Mouse (Mus musculus) testis, postnatal 10 days (tissue): ENCODE measurements at regions not wholly inside any gene's neighbourhood (a gene's known extent, or its start where the extent isn't known, plus 50 kb on each side); places are given as distances from the start of the nearest gene placed in this dataset.

Source experiments
- DNase-seq: peaks from one replicate; pipeline ENCODE4 v3.0.0; 2021; ENCODE audit warnings: low spot score

DNA sequence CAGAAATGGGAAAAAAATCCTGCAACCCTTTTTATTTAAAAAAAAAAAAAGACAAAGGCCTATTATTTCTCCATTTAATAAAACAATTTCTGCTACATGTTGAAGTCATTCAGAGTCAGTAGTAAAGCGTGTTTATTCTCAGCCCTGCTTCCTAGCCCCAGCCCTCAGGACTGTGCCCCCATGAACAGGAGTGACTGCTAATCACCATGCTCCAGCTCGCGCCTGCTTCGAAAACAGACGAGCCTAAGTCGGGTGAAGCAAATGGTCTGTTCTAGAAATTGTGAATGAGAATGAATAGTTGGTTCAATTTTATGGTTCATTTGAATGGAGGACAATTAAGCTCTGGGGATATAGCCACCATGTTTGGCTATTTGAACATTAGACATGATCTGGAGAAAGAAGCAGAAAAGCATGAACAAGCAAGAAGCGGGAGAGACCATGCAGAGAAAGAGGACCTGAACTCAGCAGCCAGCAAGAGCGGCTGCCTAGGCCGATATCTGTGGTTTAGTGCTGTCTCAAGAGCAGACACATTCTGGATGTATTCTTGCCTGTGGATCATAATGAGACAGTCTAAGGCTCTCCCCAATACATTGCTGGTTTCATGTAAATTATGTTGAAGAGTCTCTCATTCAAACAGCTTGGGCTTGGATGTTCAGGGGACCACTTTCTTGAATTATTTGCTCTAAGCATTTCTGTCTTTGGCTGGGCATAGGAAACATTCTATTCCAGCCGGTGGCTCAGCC lies 146.1 kb upstream of the Kif2a start:
- DNase-seq, result no peak

DNA sequence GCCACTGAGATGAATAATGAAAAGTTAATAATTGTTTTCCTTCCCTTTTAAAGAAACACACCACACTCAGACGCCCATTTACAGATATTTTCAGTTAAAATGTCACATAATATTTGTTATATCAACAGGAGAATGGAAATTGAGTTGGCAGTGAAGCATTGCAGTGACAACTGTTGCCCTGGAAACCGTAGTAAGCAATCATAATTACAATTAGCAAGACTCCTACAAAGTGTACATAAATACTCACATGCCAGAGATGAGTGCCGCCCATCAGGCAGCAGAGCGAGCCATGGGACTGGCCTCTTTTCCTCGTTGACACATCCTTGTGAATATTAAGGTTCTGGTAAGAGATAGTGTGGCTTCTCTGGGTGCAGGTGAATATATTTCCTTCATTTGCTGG lies 129.6 kb upstream of the Kif2a start:
- DNase-seq, result no peak

DNA sequence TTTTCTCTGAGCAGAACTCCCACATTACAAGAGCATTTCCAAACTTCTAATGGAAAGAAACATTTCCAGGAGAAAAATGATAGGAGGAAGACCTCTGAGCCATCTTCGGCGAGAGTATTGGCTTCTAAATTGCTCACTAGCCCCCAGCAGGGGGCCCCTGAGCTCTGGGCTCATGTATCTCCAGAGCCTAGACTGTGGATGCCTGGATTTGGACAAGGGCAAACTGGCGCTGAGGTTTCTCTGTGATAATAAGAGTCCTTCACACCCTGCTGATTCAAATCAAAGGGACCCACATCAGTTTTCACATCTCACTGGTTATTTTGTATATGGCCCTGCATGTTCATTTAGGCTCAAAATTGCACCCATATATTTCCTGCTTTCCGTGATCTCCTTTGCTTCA lies 119.3 kb upstream of the Kif2a start:
- no peak for DNase-seq

DNA sequence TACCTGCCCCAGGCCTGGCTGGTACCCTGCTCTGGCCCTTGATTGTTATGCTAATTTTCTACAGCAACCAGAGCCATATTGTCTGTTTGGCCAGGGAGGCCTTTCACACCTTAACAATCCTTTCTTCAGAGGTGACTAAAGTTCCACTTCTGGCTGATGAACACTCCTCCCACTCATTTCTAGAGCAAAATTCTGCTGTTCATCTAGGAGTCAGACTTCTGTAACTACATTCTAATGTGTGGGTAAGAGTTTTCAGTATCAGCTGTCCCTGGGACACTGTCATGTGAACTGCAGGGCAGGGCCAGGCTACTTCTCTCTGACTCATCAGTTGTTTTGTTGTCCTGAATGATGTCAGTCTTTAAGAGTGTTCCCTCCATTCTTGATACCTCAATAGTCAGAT lies 112.2 kb upstream of the Kif2a start:
- DNase-seq, result no peak

DNA sequence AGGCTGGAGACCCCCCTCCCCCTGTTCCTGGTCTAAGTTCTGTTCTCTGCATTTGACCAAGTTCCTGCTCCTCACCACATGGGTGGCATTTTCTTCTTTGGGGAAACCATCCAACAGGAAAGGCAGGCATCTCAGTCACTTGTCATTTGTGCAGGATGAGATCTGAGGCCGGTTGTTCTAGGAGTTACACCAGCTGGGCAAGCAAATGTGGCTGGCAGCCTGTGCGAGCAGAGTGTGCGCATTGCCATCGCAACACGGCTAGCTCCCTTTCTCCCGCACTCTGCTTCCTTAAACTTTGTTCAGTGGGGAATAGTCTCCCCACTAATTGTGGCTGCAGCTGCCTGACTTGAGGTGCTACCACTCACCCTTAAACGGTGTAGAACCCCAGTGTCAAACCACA lies 104.7 kb upstream of the Kif2a start:
- DNase-seq, result no peak

DNA sequence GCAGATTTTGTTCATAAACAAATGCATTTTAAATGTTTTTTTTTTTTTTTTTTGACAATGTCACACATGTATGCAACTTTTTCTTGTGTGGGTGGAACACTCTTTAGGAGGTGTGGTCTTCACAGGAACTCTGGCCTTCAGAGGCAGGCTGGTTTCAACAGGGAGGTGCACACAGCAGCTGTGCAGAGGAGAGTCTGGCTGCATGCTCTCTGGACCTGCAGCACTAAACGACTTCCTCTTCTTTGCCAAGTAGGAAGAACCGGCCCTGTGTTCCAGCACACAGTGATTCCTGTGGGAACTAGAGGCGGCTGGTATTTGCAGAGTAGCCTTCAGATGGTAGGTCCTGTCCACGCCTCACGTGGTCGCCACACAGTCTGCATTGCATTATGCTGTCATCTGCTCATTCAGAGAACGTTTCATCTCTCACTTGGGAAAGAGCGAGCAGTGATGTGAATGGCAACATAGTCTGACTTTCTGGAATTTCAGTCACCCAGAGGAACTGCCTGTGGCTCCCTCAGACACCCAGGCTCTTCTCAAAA lies 102.3 kb upstream of the Kif2a start:
- DNase-seq, result no peak

DNA sequence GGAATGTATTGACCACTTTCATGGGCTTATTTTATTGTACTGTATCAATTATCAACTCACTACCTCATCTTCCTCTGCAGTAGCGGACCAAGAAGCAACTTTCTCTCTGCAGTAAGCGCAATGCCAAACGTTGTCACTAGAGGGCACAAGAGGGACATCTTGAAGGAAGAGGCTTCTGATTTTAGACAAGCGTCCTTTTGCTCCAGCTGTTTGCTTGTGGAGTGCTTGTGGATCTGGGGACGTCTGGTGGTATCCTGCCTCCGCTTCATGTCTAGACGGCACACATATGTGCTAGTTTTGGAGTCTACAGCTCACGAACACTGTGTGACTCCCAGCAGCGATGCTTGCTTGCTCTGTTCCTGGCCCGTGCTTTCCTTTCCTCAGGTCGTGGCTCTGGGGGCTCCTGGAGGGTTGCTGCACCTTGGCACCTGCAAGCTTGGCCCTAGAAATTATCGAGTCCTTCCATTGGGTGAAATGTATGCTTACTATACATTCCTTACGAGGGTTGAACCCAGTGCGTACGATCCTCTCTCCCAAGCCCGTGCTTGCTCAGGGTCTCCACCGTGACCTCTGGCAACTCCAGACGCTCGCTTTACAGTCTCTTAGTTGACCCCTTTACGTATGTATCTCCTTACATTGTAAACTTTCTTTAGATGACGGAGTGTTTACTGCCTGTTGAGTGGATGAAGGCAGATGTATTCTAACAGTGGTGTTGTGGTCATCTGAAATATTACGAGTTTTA lies 92.2 kb upstream of the Kif2a start:
- DNase-seq, result peak; percentile 90

DNA sequence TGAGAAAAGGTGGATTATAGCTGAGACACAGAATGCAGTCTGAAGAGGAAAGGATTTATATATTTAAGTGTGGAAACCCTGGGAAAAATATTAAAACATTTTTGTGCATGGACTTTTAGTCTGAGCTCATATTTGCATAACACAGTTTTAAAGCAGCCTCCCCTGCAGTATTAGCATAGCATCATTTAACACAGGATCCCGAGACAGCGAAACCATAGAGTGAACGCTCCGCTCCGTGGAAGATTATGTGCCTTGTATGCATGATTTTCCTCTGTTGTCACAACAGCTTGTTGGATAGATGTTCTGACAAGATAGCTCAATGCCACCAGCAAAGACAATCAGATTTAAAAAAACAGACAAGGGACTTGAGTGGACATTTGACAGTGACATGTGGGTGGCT lies 86.1 kb upstream of the Kif2a start:
- no peak for DNase-seq

DNA sequence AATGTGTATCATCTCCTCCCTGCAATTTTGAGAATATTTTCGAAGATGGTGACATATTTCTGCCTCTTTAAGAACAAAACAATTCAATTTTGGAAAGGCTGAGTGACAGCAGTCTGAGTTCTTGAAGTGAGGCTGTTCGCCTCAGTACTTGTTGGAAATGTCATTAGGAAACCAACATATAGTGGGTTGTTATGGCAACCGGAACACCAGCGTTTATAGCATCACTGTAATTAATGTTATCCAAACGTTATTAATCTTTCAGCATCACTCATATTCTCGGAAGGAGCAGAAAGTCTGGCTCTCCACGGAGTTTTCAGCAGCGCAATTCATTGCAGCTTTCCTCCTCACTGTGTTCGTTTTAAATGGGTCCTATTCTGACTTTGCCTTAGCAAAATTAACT lies 85.6 kb upstream of the Kif2a start:
- DNase-seq, result no peak

DNA sequence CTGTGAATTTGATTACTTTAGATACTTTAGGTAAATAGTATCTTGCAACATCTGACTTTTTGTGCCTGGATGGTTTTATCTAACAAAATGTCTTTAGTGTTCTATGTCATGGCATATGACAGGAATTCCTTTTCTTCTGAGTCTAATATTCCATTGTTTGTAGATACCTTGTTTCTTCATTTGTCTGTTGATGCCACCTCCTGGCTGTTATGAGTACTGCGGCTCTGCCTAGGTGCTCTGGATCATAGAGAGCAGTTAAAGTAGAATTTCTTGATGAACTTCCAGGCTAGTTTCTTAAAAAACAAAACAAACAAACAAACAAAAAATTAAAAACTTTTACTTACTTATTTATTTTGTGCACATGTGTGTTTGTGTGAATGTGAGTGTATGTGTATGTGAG lies 83.6 kb upstream of the Kif2a start:
- DNase-seq, result peak; percentile 66

DNA sequence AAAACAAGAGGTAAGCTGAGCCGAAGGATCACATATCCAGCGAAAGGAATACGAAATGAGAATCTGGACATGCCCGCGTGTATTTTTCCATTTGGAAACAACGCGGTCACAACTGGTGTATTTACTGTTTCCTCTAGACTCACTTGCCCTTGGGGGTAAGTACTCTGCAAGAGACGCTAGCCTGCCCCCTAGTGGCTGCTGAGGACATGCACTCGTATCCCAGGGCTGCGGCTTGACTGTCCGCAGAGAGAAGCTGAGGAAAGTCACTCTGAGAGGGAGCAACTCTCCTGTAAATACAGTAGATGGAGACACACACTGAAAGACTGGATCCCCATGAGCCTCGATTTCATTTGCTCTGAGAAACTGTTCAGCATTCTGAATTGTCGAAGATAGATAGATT lies 79.7 kb upstream of the Kif2a start:
- DNase-seq, result peak; percentile 92

DNA sequence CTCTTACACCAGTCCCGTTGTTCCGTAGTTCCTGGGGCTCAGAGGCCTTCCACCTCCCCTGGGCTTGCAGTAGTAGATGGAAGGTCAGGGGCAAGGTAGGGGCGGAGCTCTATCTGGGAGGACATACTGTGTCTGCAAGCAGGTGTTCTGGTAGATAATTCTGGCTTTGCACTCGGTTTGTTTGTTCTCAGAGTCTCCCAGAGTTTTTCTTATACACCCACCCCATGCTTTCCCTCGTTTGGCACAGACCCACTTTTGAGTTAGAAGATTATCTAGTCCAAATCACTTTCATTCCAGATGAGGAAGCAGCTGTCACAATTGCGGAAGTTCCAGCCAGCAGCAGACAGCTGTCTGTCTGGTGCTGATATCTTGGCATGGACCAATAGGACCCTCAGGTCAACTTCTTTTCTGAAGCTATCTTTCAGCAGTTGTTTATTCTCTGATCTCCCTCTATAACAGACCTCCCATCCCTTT lies 79.0 kb upstream of the Kif2a start:
- no peak for DNase-seq

DNA sequence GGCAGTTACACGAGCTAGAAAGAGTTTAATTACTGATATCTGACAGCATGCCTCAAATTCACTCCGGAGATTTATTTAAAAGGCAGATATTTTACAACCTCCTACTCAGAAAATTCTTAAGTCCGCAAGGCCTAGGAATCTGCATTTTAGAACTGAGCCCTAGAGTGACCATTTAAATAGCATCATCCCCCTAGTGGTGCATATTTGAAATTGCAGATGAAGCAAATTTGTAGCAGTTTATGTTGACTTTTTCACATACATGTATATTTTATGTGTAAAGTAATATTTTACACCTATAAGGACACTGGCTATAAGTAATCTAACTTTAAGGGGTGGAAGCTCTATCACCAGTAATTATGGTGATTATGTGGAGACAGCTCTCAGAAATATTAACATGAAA lies 78.2 kb upstream of the Kif2a start:
- DNase-seq, result no peak

DNA sequence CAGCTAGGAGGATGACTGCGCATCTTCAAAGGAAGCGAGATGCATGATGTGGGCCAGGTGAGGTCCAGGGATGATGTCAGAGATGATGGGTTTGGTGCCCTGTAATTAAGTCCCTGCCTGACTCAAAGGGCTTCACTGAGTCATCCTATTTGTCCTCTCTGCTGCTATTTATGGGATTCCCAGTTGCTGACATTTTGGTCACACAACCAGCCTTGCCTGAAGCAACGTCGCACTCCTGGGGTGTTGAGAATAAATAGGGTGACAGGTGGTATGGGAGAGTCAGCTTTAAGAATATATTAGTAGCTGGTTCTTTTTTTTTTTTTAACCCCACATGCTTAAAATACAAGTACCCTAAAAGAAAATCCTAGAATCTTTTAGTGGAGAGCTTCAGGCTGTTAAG lies 75.1 kb upstream of the Kif2a start:
- no peak for DNase-seq

DNA sequence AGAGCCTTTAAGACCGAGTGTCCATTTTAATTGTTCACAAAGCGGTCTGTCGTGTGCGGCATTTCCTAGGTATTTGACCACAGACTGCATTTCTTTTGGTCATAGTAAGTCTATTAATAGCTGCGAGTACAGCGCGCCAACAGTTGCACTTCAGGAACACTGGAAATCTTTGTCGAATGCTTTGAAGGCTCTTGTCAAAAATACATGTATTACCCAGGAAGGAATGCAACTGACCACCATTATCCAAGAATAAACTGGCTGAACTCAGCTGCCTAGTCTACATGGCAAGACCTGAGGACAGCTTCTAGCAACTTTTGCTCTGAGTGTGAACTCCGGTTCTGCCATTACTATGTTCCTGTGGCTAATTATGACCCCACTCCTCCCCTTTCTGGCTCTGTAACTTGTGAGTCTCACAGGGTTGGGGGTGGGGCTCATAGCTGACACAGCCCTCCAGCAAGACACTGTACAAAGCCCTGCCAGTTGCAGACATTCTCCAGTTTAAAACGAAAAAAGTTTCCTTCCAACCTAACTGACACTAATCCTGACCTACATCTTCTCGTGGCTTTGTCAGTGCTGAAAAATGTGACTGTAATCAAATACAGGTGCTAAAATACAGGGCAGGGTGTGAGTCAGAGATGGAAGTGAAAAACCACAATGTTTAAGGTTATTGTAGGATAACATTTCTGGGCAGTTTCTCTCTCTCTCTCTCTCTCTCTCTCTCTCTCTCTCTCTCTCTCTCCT lies 73.2 kb upstream of the Kif2a start:
- no peak for DNase-seq

DNA sequence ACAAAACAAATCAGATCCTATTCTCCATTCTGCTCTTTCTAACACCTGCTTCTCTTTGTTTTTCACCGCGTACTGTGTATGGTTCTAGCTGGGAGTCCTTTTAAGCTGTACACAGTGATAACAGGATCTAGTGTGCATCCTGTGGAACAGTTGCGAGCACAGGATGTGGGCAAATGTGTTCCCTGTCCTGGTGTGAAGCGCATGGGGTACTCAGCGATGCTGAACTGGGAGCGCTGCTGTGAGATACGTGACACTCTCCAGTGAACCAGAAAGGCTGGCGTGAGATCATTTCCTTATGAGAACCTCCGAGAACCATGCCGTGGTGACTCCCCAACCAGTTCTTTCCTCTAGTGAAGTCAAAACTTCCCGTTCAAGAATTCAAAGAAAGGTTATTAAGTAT lies 72.6 kb upstream of the Kif2a start:
- DNase-seq, result no peak

DNA sequence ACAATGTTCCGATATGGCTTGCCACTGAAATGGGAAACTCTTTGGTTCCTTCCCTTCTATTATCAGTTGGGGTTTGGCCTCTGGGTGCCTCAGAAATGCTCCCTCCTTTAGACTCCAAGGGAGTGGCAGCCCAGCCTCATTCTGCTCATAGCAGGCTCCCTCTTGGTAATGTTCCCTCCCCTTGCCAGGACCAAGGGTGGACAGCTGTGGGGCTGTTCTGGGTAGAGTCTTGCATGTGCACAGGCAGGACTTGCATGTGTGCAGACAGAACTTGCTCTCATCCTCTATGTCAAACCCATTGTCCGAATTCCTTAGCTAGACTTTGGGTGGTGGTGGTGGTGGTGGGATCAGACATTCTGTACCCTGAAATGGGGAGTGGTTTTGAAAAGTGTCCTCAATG lies 71.8 kb upstream of the Kif2a start:
- no peak for DNase-seq

DNA sequence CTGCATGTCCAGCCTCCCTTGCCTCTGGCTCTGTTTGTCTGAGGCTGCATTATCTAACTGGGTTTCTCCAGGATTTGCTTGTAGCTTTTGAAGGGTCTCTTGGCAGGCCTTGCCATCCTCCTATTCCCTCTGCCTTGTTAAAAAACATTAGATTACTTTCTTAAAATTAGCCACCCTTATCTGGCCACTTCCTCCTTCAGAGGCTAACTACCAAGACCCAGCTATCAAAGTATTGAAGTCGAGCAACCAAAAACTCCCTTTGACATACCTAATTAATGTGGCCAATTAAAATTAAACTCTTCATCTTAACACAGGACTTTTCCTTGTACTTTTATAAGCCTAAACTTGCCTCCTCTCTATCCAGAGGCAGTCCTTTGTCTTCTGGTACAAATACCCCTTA lies 66.3 kb upstream of the Kif2a start:
- no peak for DNase-seq

DNA sequence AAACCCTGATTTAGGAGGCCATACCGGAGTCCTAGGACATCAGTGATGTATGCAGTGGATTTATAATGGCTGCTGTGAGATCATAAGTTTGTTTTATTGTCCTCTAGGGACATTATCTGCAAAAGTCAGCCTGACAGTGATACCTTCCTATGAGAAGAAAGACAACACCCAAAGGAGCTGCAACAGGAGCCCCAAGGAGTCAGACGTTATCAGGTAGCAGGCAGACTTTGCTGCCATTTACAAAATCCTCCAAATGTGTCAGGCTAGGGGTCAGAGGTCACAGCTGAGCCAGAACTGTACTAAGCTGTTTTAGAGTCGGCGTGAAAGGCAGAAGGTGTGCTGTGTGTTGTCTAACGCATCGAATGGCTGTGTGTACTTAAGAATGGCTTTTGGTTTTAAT lies 65.4 kb upstream of the Kif2a start:
- no peak for DNase-seq

DNA sequence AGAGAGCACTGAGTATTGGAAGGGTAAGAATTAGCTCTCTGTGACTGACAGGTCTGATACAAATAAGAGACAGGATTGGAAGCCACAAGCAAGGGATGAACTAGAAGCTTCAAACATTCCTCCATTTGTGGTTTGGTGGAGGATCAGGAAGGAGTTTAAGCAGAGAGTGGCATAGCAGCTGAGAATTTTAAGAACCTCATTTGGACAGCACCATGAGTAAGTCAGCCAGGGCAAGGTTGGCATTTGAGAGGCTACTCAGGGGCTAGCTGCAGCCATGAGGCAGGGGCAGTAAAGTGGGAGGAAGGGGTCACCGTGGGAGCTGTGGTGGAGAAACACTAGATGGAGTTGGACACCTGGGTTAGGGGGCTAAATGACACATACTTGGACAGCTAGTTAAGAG lies 56.2 kb upstream of the Kif2a start:
- DNase-seq, result no peak

DNA sequence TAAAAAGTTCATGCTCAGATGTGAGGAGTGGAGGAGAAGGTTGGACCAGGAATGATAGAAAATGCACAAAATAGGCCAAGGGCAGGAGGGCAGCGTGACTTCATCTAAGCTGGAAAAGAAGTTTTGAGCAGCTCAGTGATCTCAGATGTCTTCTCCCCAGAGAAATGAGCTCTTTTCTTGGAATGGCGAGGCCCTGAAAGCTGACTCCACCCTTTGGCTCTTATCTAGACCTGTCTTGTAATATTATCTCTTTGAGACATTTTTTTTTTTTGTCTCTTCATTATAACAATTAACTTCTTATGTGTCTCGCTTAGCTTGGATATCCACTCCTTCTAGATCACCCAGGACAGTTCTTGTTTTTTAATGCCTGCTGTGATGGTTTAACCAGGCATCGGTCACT lies 53.0 kb upstream of the Kif2a start:
- no peak for DNase-seq

DNA sequence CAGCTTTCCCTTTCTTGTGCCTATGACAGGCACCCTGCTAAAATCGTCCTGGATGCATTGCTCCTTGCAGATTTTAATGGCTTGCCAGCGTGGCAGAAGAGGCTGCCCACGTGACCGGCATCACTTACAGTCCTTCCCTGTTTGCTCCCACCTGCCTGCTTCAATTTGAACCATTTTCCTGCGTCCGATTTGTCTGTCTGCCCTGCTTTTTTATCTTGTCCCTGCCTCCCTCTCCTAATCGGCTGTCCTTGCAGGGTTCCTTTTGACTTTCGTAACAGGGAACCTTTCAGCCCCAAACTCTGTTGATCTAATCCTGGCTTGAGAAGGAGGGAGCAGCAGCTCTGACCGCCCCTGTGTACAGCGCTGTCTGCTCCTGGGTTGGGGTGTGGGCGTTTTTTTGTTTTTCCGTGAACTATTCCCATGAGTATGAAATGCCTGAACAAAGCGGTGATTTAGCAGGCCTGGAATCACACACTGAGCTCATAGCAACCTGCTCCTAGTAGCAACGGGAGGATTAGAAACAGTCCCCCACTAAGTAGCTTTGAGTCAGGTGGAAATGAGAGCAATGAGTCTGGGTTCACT lies 51.2 kb upstream of the Kif2a start:
- DNase-seq, result peak; percentile 49
